Mouse (Mus musculus) liver, embryonic 11.5 days (tissue): ENCODE measurements at regions not wholly inside any gene's neighbourhood (a gene's known extent, or its start where the extent isn't known, plus 50 kb on each side); places are given as distances from the start of the nearest gene placed in this dataset.
"Not testable (repeated sequence)": the region's sequence is repeated elsewhere in the genome, so short reads cannot be mapped to it uniquely, and the experiment has no call there.

Source experiments
- ATAC-seq: fragments of 200-750 bp; cut with Nextera tagmentation; replicated peaks from 2 replicates; pipeline ENCODE4 v1.8.0; 2017; ENCODE audit warnings: moderate number of reproducible peaks, mild to moderate bottlenecking, moderate TSS enrichment, moderate library complexity; ENCODE audit not compliant: low FRiP score
- DNase-seq: peaks from one replicate; pipeline ENCODE4 v3.0.0-alpha.2; 2017; ENCODE audit warnings: low spot score
- H3K27ac ChIP-seq: fragments of 300-500 bp; sonication (generic); 2 replicates; pipeline ENCODE4 v1.5.1; 2014; ENCODE audit warnings: mild to moderate bottlenecking, low read depth, low read length, control low read depth
- H3K27me3 ChIP-seq: fragments of 300-500 bp; sonication (generic); replicated peaks from 2 replicates; pipeline ENCODE4 v1.6.1; 2014; ENCODE audit warnings: low read length, mixed read lengths; ENCODE audit not compliant: control insufficient read depth, insufficient read depth
- H3K36me3 ChIP-seq: fragments of 300-500 bp; sonication (generic); 2 replicates; pipeline ENCODE4 v1.6.1; 2014; ENCODE audit warnings: mild to moderate bottlenecking, low read length, moderate library complexity, mixed read lengths; ENCODE audit not compliant: control insufficient read depth, insufficient read depth
- H3K4me1 ChIP-seq: fragments of 300-500 bp; sonication (generic); replicated peaks from 2 replicates; pipeline ENCODE4 v1.6.1; 2014; ENCODE audit warnings: low read length, mixed read lengths; ENCODE audit not compliant: control insufficient read depth, insufficient read depth
- H3K4me2 ChIP-seq: fragments of 300-500 bp; sonication (generic); 2 replicates; pipeline ENCODE4 v1.6.1; 2014; ENCODE audit warnings: mild to moderate bottlenecking, control low read depth, moderate library complexity
- H3K4me3 ChIP-seq: fragments of 300-500 bp; sonication (generic); 2 replicates; pipeline ENCODE4 v1.5.1; 2014; ENCODE audit warnings: low read depth, low read length, control low read depth
- H3K9ac ChIP-seq: fragments of 300-500 bp; sonication (generic); 2 replicates; pipeline ENCODE4 v1.6.1; 2014; ENCODE audit warnings: low read depth, low read length, control low read depth
- H3K9me3 ChIP-seq: fragments of 300-500 bp; sonication (generic); 2 replicates; pipeline ENCODE4 v1.6.1; 2016; ENCODE audit warnings: low read length, inconsistent platforms, mixed read lengths; ENCODE audit not compliant: control insufficient read depth
- WGBS: fragments of 180-500 bp; shearing (Covaris S2); extraction: QIAGEN DNeasy Blood & Tissue Kit; methylation state at CpG from one replicate; pipeline ENCODE4 v1.1.7; 2014; 5-methylcytosine and 5-hydroxymethylcytosine counted together

- not testable (repeated sequence) for H3K9me3 ChIP-seq, H3K9ac ChIP-seq, H3K27me3 ChIP-seq, H3K4me1 ChIP-seq, H3K4me3 ChIP-seq, DNase-seq, H3K36me3 ChIP-seq, H3K4me2 ChIP-seq, H3K27ac ChIP-seq
- WGBS = 61% methylated on average over 14 of the region's 14 CpGs
- ATAC-seq = 0 out of 2 replicates have a peak, but pooled peaks have one; percentile 49
Measured at GRCm38 (mm10) chr16:61056175-61056574, 450.8 kb upstream of the Epha6 start.

GRCm38 (mm10) chr16:61041140-61041586 is 435.8 kb upstream of the Epha6 start:
- Histone ChIP-seq H3K36me3 (no peaks in the 10 kb centered on the region), H3K9ac (no peak overlapping the region), H3K27ac (no peak overlapping the region), H3K4me2 (no peak overlapping the region), H3K4me1 (no peaks in the 10 kb centered on the region), H3K27me3 (no peaks in the 10 kb centered on the region), H3K4me3 (no peak overlapping the region), H3K9me3 (no peaks in the 10 kb centered on the region)
- WGBS = 69% methylated on average over 7 of the region's 7 CpGs
- no peak for DNase-seq
- no peak for ATAC-seq
